Mouse (Mus musculus) urinary bladder, postnatal 4 days (tissue): ENCODE measurements at regions not wholly inside any gene's neighbourhood (a gene's known extent, or its start where the extent isn't known, plus 50 kb on each side); places are given as distances from the start of the nearest gene placed in this dataset.
A peak's percentile ranks its signal among the peaks of the same experiment; 100 is the strongest.

ENCODE experiments used
- DNase-seq, 2 experiments: peaks; one replicate each; pipeline ENCODE4 v3.0.0; 2021 to 2022; ENCODE audit warnings: low spot score in 2 of 2

DNA sequence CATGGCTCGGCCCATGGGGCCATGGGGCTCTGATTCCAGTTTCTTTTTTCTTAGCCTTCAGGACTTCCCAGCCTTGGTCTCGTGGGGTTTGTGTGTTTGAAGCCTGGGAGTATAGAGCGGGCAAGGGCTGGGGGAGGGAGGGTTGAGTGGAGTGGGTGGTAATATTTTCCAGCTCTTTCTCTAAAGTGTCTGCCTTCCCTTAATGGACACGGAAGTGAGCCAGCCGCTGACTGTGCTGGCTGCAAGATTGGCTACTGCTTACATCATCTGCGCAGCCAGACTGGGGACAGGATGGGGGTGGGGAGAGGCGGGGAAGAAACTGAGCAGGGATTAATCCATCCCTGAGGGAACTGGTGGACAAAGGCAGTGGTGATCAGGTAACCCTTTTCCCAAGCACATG lies 52.3 kb downstream of the Tnp1 start:
- no peak for DNase-seq

DNA sequence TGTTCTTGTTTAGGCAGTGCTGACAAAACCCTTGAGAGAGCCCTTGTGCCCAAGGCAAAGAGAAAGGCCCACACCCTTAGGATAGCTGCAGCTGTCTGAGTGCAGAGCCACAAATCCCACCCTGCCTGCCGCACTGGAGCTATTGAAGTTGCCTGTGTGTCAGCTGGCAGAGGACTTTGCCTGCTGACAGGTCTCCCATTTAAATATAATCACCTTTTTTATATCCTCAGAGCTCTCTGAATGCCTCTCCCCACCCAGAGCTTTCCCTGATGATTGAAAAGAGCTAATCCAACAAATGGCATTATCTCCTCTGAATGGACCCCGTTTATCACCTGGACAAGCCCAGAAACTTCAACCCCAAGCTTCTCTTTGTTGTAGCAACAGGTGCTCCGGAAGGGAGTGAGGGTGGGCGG lies 55.5 kb downstream of the Tnp1 start:
- DNase-seq = no peak

DNA sequence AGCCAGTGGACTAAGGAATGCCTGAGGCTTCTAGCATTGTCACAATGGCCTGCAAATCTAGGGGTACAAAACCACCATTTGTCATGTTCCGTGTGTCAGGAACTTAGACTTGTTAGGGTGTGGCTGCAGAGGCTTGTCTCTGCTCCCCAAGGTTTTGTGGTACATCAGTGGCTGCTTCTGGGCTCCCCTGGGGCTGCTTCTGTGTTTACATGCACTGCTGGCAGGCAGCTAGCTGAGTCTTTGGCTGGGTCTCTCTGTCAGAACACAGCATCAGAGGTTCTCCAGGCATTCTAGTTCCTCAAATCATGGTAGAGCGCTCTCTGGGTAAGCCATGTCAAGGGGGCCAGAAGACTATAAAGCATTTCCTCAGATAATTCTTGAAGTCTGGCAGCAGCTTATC lies 60.3 kb downstream of the Tnp1 start:
- DNase-seq = no peak

DNA sequence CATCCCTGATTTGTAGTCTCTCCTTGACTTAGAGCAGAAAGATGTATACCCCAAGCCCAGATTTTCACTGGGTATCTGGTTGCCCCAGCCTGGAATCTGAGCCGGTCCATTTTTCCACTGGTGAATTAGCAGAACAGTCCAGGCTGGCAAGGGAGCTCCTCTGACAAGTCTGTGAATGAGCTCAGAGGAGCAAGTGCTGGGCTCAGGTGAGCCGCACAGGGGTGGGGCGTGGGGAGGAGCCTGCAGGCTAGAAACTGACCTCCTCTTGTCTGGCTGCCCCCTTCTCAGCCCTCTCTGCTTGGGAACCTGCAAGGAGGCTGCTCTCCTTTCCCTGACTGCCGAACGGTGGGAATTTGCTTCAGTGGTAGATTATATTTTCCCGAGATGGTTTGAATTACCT lies 62.8 kb downstream of the Tnp1 start:
- DNase-seq = no peak

DNA sequence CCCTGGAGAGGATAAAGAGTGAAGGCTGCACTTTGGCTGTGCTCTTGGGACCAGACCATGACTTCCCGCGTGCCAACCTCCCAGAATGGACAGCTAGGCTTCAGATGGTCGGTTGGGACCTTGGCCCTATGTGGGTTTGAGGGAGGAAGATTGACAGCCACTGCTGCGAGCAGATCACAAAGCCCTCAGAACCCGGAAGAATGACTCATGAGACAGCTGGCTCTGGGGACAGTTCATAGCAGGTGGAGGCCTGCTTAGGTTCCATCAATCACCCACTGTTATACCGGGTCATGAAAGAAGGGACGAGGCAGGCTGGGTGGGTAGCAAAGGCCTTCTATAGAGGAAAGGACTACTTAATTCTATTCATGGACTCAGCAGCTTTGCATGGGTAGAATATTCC lies 63.9 kb downstream of the Tnp1 start:
- no peak for DNase-seq

DNA sequence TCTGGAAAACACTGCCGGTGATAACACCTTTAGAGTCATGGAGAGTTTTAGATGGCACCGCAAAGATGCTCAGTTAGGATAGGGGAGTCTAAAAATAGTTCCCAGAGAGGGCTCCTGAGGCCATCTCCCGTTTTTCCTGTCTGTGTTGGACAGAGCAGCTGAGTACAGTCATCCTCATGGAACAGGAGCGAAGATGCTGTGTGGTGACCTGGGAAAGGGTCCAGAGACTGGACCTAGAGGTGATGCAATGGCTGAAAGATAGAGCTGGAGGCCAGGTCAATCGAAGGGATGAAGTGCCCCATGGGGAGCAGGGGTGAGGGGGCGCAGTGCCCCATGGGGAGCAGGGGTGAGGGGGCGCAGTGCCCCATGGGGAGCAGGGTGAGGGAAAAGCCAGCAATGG lies 64.3 kb downstream of the Tnp1 start:
- no peak for DNase-seq

DNA sequence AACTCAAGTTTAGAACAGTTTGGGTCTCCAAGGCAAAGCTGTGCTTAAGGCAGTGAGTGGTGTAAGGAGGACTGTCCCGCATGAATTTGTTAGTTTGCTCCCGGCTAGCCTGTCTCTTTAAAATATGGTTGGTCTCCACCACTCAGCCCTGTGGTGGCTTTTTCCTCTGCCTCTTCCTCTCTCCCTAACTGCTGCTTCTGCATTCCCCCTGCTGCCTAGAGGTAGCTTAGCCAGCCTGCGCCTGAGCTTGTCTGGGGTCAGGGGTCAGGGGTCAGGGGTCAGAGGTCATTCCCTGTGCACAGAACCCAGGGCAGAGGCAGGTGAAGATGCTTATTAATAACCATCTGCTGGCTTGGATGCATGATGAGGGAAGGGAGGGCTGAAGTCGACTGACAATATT lies 69.5 kb downstream of the Tnp1 start:
- peak in 1 of 2 experiments; percentile 53 for DNase-seq

DNA sequence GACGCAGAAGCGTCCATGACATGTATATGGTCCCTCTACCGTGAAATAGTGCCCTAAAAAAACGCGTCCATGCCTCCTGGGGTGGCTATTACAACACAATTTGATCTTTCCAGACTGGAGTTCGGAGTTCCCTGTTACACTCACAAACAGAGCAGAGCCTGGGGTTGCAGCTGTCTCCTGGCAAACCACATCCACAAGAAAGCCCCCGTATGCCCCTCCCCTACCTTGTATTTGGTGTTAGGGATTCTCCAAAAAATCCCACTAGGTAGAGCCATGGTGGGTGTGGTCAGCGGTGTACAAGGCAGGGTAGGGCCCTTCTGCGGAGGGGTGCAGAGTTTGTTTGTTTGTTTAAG lies 70.0 kb downstream of the Tnp1 start:
- peak in 1 of 2 experiments; percentile 43 for DNase-seq

DNA sequence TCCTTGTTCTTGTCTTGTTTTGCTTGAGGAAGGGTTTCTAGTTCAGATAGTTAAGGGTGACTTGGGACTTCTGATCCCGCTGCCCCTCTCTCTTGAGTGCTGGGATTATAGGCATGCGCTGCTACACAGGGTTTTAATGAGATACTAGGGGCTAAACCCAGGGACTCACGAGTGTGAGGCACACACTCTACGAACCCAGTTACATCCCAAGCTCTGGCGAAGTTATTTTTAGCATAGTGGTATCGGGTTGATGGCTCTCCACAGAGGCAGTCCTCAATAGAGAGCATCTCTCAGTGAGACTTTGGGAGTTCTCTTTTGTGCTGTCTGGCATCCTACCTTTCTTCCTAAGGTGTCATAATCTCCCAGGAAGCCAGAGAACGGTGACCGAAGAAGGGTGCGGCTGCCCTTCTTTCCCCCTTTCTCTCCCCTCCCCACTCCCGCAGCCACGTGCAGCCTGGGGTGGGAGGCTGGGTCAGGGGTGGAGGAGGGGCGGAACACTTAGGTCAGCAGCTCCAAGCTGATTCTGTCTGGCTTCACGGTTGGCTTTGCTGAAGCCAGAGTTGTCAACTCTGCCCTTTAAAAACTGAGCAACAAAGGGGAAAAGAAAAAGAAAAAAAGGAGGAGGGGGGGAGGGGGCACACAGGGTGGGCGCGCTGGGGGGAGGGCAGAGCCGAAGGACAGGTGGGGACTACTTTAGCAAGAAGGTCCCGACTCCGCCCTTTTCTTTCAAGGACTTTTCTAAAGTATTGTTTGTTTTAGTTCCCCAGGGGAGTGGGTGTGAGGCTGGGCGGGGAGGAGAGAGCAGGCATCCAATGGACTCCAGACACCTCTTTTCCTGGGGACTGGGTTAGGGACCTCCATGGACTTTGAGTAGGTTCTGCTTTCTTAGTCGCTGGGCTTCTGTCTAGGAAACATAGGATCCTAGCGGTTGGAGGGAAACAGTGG lies 70.4 kb upstream of the Igfbp5 start:
- DNase-seq = peak in 1 of 2 experiments; percentile 57

DNA sequence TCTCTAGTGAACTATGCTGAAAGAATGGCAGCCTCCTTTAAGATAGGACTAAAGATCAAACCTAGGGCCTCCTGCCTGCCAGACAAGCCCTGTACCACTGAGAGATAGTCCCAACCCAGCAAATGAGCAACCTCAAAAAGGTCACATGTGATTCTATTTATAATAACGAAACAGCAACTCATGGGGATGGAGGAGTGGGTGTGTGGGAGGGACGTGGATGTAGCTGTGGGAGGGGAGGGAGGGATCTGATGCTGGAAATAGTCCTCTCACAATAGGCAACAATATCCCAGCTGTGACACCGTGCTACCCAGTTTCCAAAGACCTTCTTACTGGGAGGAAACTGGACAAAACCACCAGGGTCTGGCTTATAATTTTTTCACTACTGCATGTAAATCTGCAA lies 69.5 kb upstream of the Igfbp5 start:
- DNase-seq = no peak

DNA sequence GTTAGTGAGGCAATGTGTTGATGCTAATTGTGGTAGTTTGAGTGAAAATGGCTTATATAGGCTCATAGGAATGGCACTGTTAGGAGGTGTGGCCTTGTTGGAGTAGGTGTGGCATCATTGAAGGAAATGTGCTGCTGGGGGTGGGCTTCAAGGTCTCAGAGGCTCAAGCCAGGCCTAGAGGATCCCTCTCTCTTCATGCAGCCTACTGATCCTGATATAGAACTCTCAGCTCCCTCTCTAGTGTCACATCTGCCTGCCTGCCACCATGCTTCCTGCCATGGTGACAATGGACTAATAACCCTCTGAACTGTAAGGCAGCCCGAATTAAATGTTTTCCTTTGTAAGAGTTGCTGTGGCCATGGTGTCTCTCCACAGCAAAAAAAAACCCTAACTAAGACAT lies 68.4 kb upstream of the Igfbp5 start:
- peak in 1 of 2 experiments; percentile 30 for DNase-seq

DNA sequence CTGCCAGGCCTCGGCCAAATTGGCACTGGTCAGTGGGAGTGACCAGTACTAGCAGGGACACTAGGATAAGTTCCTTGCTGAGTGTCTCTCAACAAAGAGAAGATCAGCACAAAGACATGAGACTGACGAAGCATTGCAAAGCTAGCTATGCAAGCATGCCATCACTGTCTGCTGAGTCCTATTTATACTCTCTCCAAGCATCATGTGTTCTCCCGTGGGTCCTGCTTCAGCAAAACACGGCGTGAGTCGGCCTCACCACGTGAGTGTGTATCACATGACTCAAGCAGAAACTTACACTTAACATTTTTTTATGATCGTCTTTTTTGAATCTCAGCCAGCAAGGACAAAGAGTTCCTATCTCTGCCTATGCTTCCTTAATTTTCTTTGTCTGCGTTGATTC lies 67.7 kb upstream of the Igfbp5 start:
- peak in 1 of 2 experiments; percentile 47 for DNase-seq

DNA sequence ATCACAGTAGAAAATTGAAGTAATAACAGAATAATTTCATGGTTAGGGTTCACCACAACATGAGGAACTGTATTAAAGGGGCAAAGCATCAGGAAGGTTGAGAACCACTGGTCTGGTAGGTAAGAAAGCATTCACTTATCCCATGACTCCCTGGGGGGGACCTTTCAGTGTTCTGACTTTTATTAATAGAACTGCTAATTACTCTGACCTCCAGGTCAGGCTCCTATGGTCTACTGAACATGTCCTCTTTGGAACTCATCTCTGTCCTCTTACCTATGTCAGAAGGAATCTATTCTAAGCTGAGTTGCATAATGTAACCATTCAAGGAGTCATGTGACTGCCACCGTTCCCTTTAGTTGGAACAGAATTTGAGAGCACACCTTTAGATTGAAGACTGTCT lies 65.3 kb upstream of the Igfbp5 start:
- no peak for DNase-seq

DNA sequence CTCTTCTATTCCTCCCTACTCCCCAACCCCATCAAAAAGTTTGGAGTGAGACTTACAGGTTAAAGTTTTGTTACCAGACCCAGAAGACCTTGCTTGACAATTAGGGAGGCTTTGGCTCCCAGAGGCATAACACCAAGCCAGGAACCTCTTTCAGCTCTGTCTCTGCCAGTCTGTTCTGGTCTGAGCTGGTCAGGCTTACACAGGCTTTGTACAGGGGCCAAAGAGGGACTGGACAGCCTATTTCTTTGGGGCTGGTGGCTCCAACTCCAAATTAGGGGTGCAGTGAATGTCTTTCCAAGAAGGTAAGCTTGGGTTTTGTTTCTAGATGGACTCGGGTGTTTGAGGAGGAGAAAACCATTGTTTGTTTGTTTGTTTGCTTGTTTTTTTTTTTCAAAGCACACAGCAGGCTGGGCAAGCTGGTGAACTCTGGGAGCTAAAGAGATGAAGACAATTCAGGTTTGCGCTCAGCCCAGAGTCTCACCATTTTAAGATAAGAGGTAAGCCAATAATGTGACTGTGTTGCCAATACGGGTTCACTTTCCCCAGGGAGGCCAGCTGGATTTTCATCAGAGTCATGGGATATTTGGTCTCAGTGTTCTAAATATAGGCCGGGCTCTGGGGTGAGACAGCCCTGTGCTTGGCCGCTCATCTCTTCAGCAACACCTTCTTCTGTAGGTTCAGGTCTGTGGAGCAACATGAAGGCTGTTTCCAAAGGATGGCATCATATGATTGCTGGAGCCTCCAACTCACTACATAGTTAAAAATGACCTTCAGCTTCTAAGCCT lies 62.2 kb upstream of the Igfbp5 start:
- peak in 1 of 2 experiments; percentile 47 for DNase-seq

DNA sequence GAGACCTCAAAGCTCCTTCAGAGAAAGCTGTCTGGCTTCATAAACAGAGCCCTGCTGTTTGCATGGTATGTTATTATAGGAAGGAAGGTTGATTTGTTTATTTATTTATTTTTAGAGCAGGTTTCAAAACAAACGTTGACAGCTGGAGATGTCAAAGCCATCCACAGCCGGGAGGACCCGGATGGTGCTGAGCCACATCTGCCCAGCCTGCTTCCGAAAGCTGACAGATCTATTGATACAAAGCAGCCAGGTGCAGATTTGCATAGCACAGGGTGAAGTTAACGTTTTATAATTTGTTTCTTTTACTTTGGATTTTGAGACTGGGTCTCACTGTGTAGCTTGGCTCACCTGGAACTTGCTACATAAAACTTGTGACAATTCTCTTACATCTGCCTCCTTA lies 61.5 kb upstream of the Igfbp5 start:
- no peak for DNase-seq

DNA sequence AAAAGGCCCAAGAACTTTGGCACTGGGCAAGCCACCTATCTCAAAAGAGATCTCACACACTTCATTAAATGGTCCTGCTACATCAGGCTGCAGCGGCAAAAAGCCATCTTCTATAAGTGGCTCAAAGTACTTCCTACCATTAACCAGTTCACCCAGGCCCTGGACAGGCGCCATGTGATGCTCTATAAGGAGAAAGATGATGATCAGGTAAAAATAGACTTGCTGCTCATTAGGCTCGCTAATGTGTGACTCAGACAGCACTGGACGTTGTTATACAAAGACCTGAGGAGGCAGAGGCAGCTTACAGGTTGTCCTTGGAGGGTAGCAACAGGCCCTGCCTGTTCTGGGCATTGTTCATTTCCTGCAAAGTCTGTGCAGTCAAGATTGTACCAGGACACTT lies 60.4 kb upstream of the Igfbp5 start:
- DNase-seq = no peak

DNA sequence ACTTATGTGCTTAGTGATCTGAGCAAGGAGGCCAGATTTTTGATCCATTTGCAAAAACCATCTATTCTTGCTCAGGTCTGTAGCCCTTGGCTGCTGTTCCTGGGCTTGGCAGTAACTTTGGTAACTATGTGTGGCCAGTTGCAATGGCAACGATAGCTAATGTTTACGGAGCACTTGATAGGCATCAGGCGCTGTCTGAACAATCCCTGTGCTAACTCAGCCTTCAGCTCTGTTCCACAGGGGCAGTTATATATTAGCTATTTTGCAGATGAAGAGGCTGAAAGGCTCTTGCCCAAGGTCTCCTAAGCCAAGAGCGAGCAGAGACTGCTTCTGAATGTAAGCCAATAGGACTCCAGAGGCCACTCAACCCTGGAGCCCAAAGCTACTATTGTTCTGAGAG lies 55.1 kb upstream of the Igfbp5 start:
- DNase-seq = no peak
